Mouse (Mus musculus) liver, embryonic 14.5 days (tissue): Measurements from ENCODE around the gene Zfp658. TPM values are rescaled to one million over a fixed set of nuclear protein-coding genes. Genes with fewer than 3 reads are reported as not detected.

Experiments used
- ATAC-seq: fragments of 200-750 bp; cut with Nextera tagmentation; 2 replicates; pipeline ENCODE4 v1.8.0; 2017; ENCODE audit warnings: moderate number of reproducible peaks, mild to moderate bottlenecking, moderate library complexity; ENCODE audit not compliant: insufficient read depth
- DNase-seq, 3 experiments: peaks; one replicate each; pipeline ENCODE4 v3.0.0-alpha.2; 2012 to 2013; ENCODE audit warnings: low read depth in 3 of 3, low spot score in 3 of 3
- H3K27ac ChIP-seq: fragments of 300-500 bp; sonication (generic); 2 replicates; pipeline ENCODE4 v1.5.1; 2014; ENCODE audit warnings: moderate library complexity, mild to moderate bottlenecking, control low read depth, inconsistent platforms
- H3K27me3 ChIP-seq: fragments of 300-500 bp; sonication (generic); 2 replicates; pipeline ENCODE4 v1.6.1; 2014; ENCODE audit warnings: mild to moderate bottlenecking, low read length, moderate library complexity; ENCODE audit not compliant: control insufficient read depth, insufficient read depth
- H3K36me3 ChIP-seq: fragments of 300-500 bp; sonication (generic); replicated peaks from 2 replicates; pipeline ENCODE4 v1.6.1; 2014; ENCODE audit warnings: low read depth; ENCODE audit not compliant: control insufficient read depth, insufficient read depth
- H3K4me1 ChIP-seq, 2 experiments: fragments of 200-500 bp in 1 of 2; fragments of 300-500 bp in 1 of 2; sonication (generic) in 1 of 2; replicated peaks; 2 replicates each; pipeline ENCODE4 v1.6.1; 2012 to 2014; ENCODE audit warnings: antibody characterized with exemption in 1 of 2, inconsistent platforms in 1 of 2, low read length in 1 of 2; ENCODE audit not compliant: control insufficient read depth in 2 of 2, insufficient read depth in 2 of 2
- H3K4me2 ChIP-seq: fragments of 300-500 bp; sonication (generic); 2 replicates; pipeline ENCODE4 v1.6.1; 2014; ENCODE audit warnings: low read depth, mild to moderate bottlenecking, control low read depth, moderate library complexity
- H3K4me3 ChIP-seq, 2 experiments: fragments of 200-500 bp in 1 of 2; fragments of 300-500 bp in 1 of 2; sonication (generic) in 1 of 2; 2 replicates each; pipeline ENCODE4 v1.5.1; 2012 to 2014; ENCODE audit warnings: low read depth in 2 of 2, low read length in 2 of 2, mild to moderate bottlenecking in 2 of 2, control low read depth in 1 of 2, inconsistent platforms in 1 of 2, moderate library complexity in 1 of 2; ENCODE audit not compliant: insufficient read depth in 1 of 2
- H3K9ac ChIP-seq: fragments of 300-500 bp; sonication (generic); replicated peaks from 2 replicates; pipeline ENCODE4 v1.6.1; 2014; ENCODE audit warnings: mild to moderate bottlenecking, control low read depth, moderate library complexity
- H3K9me3 ChIP-seq: fragments of 300-500 bp; sonication (generic); 2 replicates; pipeline ENCODE4 v1.6.1; 2016; ENCODE audit warnings: low read length, mixed read lengths; ENCODE audit not compliant: control insufficient read depth
- CTCF ChIP-seq: IDR thresholded peaks from 2 replicates; pipeline ENCODE4 v1.5.1; 2016; ENCODE audit warnings: antibody characterized with exemption, low read depth, control low read depth
- EP300 ChIP-seq: IDR thresholded peaks from 2 replicates; pipeline ENCODE4 v1.6.1; 2016; ENCODE audit warnings: antibody characterized with exemption, low read depth
- WGBS: fragments of 180-500 bp; shearing (Covaris S2); extraction: QIAGEN DNeasy Blood & Tissue Kit; methylation state at CpG from one replicate; pipeline ENCODE4 v1.1.7; 2014; ENCODE audit not compliant: insufficient replicate concordance; 5-methylcytosine and 5-hydroxymethylcytosine counted together
- polyA plus RNA-seq, 2 experiments: library from polyadenylated mRNA; depleted of rRNA in 1 of 2; stranded (reverse) in 1 of 2; unstranded in 1 of 2; fragments of >200 nt; fragmentation: Nextera tagmentation in 1 of 2; extraction: Ambion mirVana in 1 of 2; gene quantifications; 2 replicates each; pipeline versions ENCODE4 v1.2.1 to v1.2.3; 2012 to 2014

The Zfp658 gene
- polyA plus RNA-seq, 2 experiments = 0.15 to 0.33 TPM

DNA sequence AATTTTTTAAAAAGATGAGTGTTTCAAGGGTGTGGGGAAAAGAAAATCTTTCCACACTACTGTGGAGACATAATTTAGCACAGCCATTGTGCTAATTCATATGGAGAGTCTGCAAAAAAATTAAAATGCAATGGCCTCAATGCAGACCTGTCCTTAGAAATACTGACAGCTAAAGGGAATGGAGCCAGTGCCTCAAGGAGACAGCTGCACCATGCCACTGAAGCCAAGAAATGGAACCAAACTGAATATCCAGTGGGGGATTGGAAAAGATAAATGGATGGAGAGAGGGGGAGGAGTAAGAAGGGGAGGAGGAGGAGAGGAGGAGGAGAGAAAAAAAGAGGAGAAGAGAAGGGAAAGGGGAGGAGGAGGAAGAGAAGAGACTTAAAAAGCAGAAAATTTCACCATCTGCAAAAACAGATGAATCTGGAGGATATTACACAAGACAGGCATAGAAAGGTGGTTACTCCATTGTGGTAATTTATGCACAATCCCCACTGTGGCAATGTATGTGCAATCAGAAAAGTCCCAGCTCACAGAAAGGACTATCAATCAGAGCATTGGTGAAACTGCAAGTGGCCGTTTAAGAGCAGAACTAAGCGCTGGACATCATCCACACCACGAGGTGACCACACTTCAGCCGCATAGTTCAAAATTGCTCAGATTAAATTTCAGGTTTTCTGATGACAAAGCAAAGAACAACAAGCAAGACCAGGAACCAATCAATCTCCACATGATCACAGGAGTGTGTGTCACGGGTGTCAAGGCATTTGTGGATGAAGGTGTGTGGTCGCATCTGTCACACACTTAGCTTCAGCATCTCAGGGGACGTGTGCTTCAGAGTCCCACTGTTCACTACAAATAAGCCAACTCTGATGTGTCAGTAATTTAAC, 16.2 kb upstream of the Zfp658 start:
- ATAC-seq = no peak
- DNase-seq = no peak
- 51% methylated on average over 7 of the region's 7 CpGs for WGBS
- Histone ChIP-seq H3K27ac (no peak overlapping the region), H3K4me1 (no peaks in the 10 kb centered on the region; a peak in 1 of 4 replicates), H3K4me2 (no peak overlapping the region), H3K27me3 (no peaks in the 10 kb centered on the region), H3K9me3 (no peaks in the 10 kb centered on the region), H3K4me3 (no peak overlapping the region), H3K36me3 (no peaks in the 10 kb centered on the region), H3K9ac (no peak overlapping the region)
- TF ChIP-seq CTCF (no peak), EP300 (no peak)

DNA sequence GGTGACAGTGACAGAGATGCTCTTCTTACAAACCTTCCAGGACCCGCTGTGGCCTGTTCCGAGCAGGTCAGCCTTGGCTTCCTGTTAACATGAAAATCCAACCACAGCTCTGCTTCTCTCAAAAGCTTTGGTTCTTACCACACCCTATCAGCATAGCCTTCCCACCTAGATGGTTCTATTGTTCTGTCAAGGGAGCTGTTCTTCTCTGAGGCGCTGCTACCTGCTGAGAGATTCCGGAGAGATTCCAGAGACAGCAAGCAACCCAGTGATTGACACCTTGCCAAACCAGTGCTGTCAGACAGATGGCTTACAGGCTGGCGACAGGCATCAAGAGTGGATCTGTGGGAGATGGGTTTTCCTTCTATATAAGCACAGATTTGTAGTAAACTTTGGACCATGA, 14.4 kb upstream of the Zfp658 start:
- WGBS = 42% methylated on average over 5 of the region's 5 CpGs
- no peak for TF ChIP-seq CTCF
- TF ChIP-seq EP300 = no peak
- no peaks in the 10 kb centered on the region for H3K9me3 ChIP-seq
- no peak overlapping the region for H3K27ac ChIP-seq
- no peaks in the 10 kb centered on the region for H3K36me3 ChIP-seq
- H3K9ac ChIP-seq = no peak overlapping the region
- H3K4me1 ChIP-seq = no peaks in the 10 kb centered on the region; a peak in 1 of 4 replicates
- no peak for DNase-seq
- no peak overlapping the region for H3K4me3 ChIP-seq
- H3K27me3 ChIP-seq = no peaks in the 10 kb centered on the region
- ATAC-seq = no peak
- no peak overlapping the region for H3K4me2 ChIP-seq

DNA sequence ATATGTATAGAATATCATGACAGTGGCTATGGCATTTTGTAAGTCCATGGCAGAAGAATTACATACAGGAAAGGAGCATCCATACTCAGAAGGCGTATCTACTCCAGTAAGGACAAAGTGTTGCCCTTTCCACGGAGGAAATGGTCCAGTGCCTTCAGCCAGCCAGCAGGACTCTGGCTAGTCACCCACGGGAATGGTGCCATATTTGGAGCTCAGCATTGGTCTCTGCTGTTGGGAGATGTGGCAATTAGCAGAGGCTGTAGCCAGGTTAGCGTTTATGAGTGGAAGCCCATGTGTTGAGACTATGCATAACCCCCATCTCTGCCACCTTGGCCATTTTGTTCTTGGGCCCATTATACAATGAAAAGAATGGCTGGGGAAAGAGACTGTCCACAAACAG, 13.8 kb upstream of the Zfp658 start:
- TF ChIP-seq EP300 (no peak), CTCF (no peak)
- H3K9me3 ChIP-seq = no peaks in the 10 kb centered on the region
- no peak overlapping the region for H3K4me3 ChIP-seq
- H3K4me1 ChIP-seq = no peaks in the 10 kb centered on the region
- DNase-seq (no peak), ATAC-seq (no peak)
- no peak overlapping the region for H3K4me2 ChIP-seq
- H3K36me3 ChIP-seq = no peaks in the 10 kb centered on the region
- 64% methylated on average over 4 of the region's 4 CpGs for WGBS
- H3K27me3 ChIP-seq = no peaks in the 10 kb centered on the region
- no peak overlapping the region for H3K27ac ChIP-seq
- H3K9ac ChIP-seq = no peak overlapping the region

DNA sequence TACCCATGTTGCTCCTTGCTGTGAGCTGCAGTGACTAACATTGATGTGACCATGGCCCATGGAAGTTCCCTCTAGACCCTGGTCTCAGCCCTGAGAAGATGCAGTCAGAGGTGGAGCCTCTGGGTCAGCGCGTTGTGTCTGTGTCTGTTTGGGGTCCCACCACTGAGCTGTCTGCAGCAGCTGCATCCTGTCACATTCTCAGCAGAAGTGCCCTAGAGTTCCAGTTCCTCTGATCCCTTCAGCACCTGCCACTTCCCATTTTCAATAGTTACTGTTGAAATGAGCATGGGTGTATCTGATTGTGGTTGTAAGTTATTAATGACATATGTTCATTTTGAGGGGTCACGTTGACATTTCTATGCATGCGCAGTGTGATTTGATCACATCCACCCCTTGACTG, 8.9 kb upstream of the Zfp658 start:
- 16% methylated on average over 4 of the region's 4 CpGs for WGBS
- Histone ChIP-seq H3K36me3 (no peaks in the 10 kb centered on the region), H3K9ac (no peak overlapping the region), H3K4me1 (no peaks in the 10 kb centered on the region), H3K4me2 (no peak overlapping the region), H3K27me3 (no peaks in the 10 kb centered on the region), H3K27ac (no peak overlapping the region), H3K9me3 (no peaks in the 10 kb centered on the region), H3K4me3 (no peak overlapping the region)
- TF ChIP-seq EP300 (no peak), CTCF (no peak)
- no peak for ATAC-seq
- DNase-seq = no peak

DNA sequence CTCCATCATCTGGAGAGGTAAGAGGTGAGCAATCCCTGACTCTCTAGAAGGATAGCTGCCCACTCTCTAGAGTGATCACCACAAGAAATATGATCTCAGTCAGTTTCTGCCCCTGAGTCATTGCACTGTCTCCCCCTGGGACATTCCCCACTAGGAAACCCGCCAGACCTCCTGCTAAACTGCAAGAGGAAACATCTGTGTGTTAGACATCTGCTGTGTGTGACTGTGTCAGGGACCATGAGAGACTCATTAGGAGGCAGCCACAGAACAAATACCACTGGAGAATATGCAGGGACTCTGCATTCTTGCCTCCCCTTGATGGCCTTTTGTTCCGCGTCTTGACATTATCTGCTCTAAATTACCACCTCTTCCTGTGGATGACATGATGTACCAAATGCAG, 7.5 kb upstream of the Zfp658 start:
- no peaks in the 10 kb centered on the region for H3K36me3 ChIP-seq
- H3K4me3 ChIP-seq = no peak overlapping the region
- no peaks in the 10 kb centered on the region for H3K4me1 ChIP-seq
- H3K9ac ChIP-seq = no peak overlapping the region
- TF ChIP-seq EP300 (no peak), CTCF (no peak)
- 18% methylated on average over 3 of the region's 3 CpGs for WGBS
- H3K27ac ChIP-seq = no peak overlapping the region
- no peaks in the 10 kb centered on the region for H3K27me3 ChIP-seq
- H3K9me3 ChIP-seq = no peaks in the 10 kb centered on the region
- no peak overlapping the region for H3K4me2 ChIP-seq
- no peak for ATAC-seq
- no peak for DNase-seq
